In the genomic region with DNA sequence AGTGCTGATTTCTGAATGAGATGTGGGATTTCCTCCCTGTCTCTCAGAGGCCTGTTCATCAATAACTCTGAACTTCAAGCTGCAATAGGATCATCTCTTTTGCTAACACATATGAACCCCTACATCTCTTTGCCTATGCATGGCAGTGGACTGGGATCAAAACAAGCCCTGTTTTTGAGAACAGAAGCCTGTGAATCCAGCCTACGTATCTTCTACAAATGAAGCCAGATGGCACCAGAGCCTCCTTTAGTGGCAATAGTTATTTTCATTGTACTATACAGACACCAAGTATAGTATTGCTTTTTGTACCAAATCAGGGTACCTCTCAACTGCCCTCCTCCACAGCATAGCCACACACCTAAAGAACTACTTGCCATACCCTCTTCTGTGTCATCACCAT, we compare ENCODE assay signal across 15 mouse cellular contexts.
A peak's percentile ranks its signal among the peaks of the same experiment; 100 is the strongest.
DNase-seq lines count a peak whose midpoint lies in the region.
"Had no signal": no experiment of that assay in that cellular context is flagged by ENCODE, and none has a peak within 500 bp of the region (broad histone marks: within the 10 kb centered on the region; RNA-seq: fewer than 3 reads in every experiment).

No protein-coding gene starts in this region.

- DNase-seq in heart, adult 11 months = peak; percentile 31
- DNase-seq in heart, postnatal 36 days = no peak
- peak; percentile 73 for DNase-seq in layer of hippocampus, adult 9-11 months
- no peak for DNase-seq in layer of hippocampus, postnatal 25 days (ENCODE audit: extremely low spot score in 1 of 2, low spot score in 1 of 2)
- peak; percentile 36 to 72 for DNase-seq in left cerebral cortex, postnatal 25 days (ENCODE audit: low spot score in 2 of 2)
- no peak for DNase-seq in left cerebral cortex, postnatal 4 days
- peak; percentile 73 for DNase-seq in brain, adult 2 months (ENCODE audit: low read depth, low spot score)
- DNase-seq in ovary, adult 18-20 months (ENCODE audit: low spot score) = no peak
- DNase-seq: adrenal gland, postnatal 10 days; cerebellum, adult 11-12 months; cerebellum, adult 9-10 months; cerebellum, postnatal 25 days; gastrocnemius, adult 2 months; gastrocnemius, postnatal 25 days; heart, postnatal 4 days had no signal

- intact Hi-C loops in heart, postnatal 36 days (cut with DNase I) = no loop called here
- intact Hi-C loops in left cerebral cortex, postnatal 25 days (cut with DNase I) = no loop called here
- intact Hi-C loops in left cerebral cortex, postnatal 4 days (cut with DNase I) = no loop called here

Comparison
In these comparisons a context has a peak if more than half of its experiments do, and no peak if none do; other contexts are left out.
1. DNase-seq: peak in heart, adult 11 months (single experiment), layer of hippocampus, adult 9-11 months (single experiment), left cerebral cortex, postnatal 25 days (2 of 2) and brain, adult 2 months (single experiment); none in heart, postnatal 36 days (0 of 2), layer of hippocampus, postnatal 25 days (0 of 2), left cerebral cortex, postnatal 4 days (single experiment) and ovary, adult 18-20 months (single experiment).